Mouse (Mus musculus) ES-E14 (cell line): Measurements from ENCODE around the gene Mrgprd. TPM values are rescaled to one million over a fixed set of nuclear protein-coding genes. Genes with fewer than 3 reads are reported as not detected.

Experiments
- DNase-seq: peaks from one replicate; pipeline ENCODE4 v3.0.0-alpha.2; 2013; ENCODE audit warnings: low read depth, low spot score
- H3K27ac ChIP-seq: 2 replicates; pipeline ENCODE4 v1.5.1; 2012; ENCODE audit warnings: low read depth, mild to moderate bottlenecking, low read length, moderate library complexity, mixed read lengths; ENCODE audit not compliant: poor library complexity, insufficient read depth, severe bottlenecking
- H3K36me3 ChIP-seq: 2 replicates; pipeline ENCODE4 v1.6.1; 2012; ENCODE audit warnings: mild to moderate bottlenecking, low read length, moderate library complexity, mixed read lengths; ENCODE audit not compliant: control insufficient read depth, poor library complexity, insufficient read depth, severe bottlenecking
- H3K4me1 ChIP-seq, 2 experiments: fragments of 150-350 bp in 1 of 2; sonication (generic) in 1 of 2; 2 replicates each; pipeline ENCODE4 v1.6.1; 2012; ENCODE audit warnings: low read length in 2 of 2, mild to moderate bottlenecking in 1 of 2, mixed read lengths in 1 of 2; ENCODE audit not compliant: control insufficient read depth in 2 of 2, insufficient read depth in 2 of 2, poor library complexity in 1 of 2
- H3K4me3 ChIP-seq, 2 experiments: fragments of 150-350 bp in 1 of 2; sonication (generic) in 1 of 2; 2 replicates each; pipeline ENCODE4 v1.5.1; 2012; ENCODE audit warnings: low read length in 2 of 2, low read depth in 1 of 2, mild to moderate bottlenecking in 1 of 2, mixed read lengths in 1 of 2; ENCODE audit not compliant: insufficient read depth in 1 of 2, poor library complexity in 1 of 2, severe bottlenecking in 1 of 2
- H3K9ac ChIP-seq: 2 replicates; pipeline ENCODE4 v1.6.1; 2012; ENCODE audit warnings: low read depth, mild to moderate bottlenecking, low read length, mixed read lengths; ENCODE audit not compliant: poor library complexity, insufficient read depth, severe bottlenecking
- H3K9me3 ChIP-seq: fragments of 150-350 bp; sonication (generic); 2 replicates; pipeline ENCODE4 v1.6.1; 2012; ENCODE audit warnings: low read depth, mild to moderate bottlenecking, low read length; ENCODE audit not compliant: control insufficient read depth, insufficient read depth
- CHD2 ChIP-seq: IDR thresholded peaks from 2 replicates; pipeline ENCODE4 v1.6.1; 2014; ENCODE audit warnings: mild to moderate bottlenecking, low read depth, low read length, inconsistent platforms
- HCFC1 ChIP-seq: IDR thresholded peaks from 2 replicates; pipeline ENCODE4 v1.6.1; 2012; ENCODE audit warnings: low read length, inconsistent platforms, borderline replicate concordance; ENCODE audit not compliant: insufficient read depth
- MAFK ChIP-seq: IDR thresholded peaks from 2 replicates; pipeline ENCODE4 v1.6.1; 2014; ENCODE audit warnings: mild to moderate bottlenecking, low read depth, low read length, inconsistent platforms; ENCODE audit not compliant: insufficient read depth
- ZC3H11A ChIP-seq: IDR thresholded peaks from 2 replicates; pipeline ENCODE4 v1.6.1; 2012; ENCODE audit warnings: low read depth, mild to moderate bottlenecking, inconsistent platforms, low read length, borderline replicate concordance
- ZNF384 ChIP-seq: IDR thresholded peaks from 2 replicates; pipeline ENCODE4 v1.6.1; 2012; ENCODE audit warnings: low read depth, low read length, inconsistent platforms
- in situ Hi-C, 2 experiments: fragments of 600-800 bp; cut with MboI; formaldehyde crosslinking; loops; one replicate each; pipeline ENCODE4 v1.15.1; 2025; ENCODE audit warnings: low sequenced_read_pairs in 2 of 2, inconsistent platforms in 1 of 2; ENCODE audit not compliant: unreplicated experiment in 2 of 2
- total RNA-seq: library from RNA; depleted of rRNA; stranded (reverse); fragments of 300-350 nt; gene quantifications from 2 replicates; pipeline ENCODE4 v1.2.3, GENCODE M21; 2012

The Mrgprd gene
- total RNA-seq, 1 experiment, result 0.09 TPM

- Histone ChIP-seq H3K9ac (no peak overlapping the region), H3K4me1 (peaks cover 0 to 4% of the 10 kb centered on the region in 2 experiments; a peak in 1 of 4 replicates), H3K27ac (no peak overlapping the region), H3K36me3 (no peaks in the 10 kb centered on the region), H3K4me3 (no peak overlapping the region), H3K9me3 (no peaks in the 10 kb centered on the region)
- in situ Hi-C loops, result no loop called here
- DNase-seq, result no peak
- TF ChIP-seq MAFK (no peak), ZC3H11A (no peak), CHD2 (no peak), HCFC1 (no peak), ZNF384 (no peak)
These were observed 13.7 kb upstream of the Mrgprd start for GRCm38 (mm10) chr7:145301008-145301340.

- H3K4me3 ChIP-seq, result no peak overlapping the region
- H3K36me3 ChIP-seq, result no peaks in the 10 kb centered on the region
- no peaks in the 10 kb centered on the region for H3K9me3 ChIP-seq
- in situ Hi-C loops, result no loop called here
- peaks cover 0 to 4% of the 10 kb centered on the region in 2 experiments; a peak in 1 of 4 replicates for H3K4me1 ChIP-seq
- H3K27ac ChIP-seq, result no peak overlapping the region
- no peak overlapping the region for H3K9ac ChIP-seq
- TF ChIP-seq ZC3H11A (no peak), HCFC1 (no peak), CHD2 (no peak), ZNF384 (no peak), MAFK (no peak)
- no peak for DNase-seq
These were observed 13.2 kb upstream of the Mrgprd start for GRCm38 (mm10) chr7:145301341-145302005.

DNA sequence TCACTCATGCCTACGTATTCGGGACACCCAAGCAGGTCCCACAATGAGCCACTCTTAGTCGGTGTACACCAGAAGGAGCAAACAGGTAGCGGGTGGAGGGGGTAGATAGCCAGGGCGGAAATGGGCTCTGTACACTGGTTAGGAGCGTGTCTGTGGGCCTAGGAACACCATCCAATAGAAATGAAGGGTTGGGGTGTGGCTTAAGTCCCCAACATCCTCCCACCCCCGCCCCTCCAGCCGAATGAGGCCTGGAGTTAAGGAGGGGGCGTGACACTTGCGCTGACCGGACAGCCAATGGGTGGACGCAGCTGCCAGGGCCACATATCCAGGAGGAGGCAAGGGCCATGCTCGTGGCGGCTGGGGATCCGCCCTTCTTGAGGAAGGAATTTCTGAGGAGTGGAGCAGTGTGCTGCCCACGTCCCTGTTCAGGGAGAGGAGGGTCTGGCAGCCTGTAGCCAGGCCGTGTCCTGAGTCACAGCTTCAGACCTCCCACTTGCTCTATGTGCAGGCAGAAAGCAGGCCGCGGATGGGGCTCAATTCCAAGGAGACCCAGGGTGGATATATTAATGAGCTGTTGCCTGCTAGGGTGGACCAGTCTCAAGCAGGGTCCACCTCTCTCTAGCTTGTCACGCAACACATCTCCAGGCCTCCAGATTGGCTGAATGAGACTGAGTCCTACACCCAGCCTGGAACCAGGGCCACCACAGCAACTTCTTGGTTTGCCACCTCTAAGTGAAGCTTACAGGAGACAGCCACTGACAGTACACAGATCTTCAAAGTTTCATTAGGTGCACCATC lies 11.9 kb upstream of the Mrgprd start:
- Histone ChIP-seq H3K36me3 (no peaks in the 10 kb centered on the region), H3K27ac (no peak overlapping the region), H3K9me3 (no peaks in the 10 kb centered on the region), H3K9ac (peak overlapping the region; percentile 10; the same call in 1 of the 2 replicates), H3K4me3 (peak overlapping the region in 1 of 2 experiments; percentile 42; a peak in 2 of 4 replicates), H3K4me1 (peaks cover 0 to 4% of the 10 kb centered on the region in 2 experiments; a peak in 1 of 4 replicates)
- TF ChIP-seq CHD2, result no peak
- TF ChIP-seq ZC3H11A, result no peak
- TF ChIP-seq HCFC1, result no peak
- no peak for TF ChIP-seq MAFK
- TF ChIP-seq ZNF384, result no peak
- in situ Hi-C loops, result no loop called here
- DNase-seq, result peak; percentile 69

- DNase-seq, result no peak
- Histone ChIP-seq H3K9ac (no peak overlapping the region), H3K4me1 (peaks cover 0 to 4% of the 10 kb centered on the region in 2 experiments; a peak in 1 of 4 replicates), H3K36me3 (no peaks in the 10 kb centered on the region), H3K9me3 (no peaks in the 10 kb centered on the region), H3K4me3 (no peak overlapping the region), H3K27ac (no peak overlapping the region)
- TF ChIP-seq HCFC1 (no peak), CHD2 (no peak), MAFK (no peak)
- in situ Hi-C loops, result no loop called here
These were observed 10.5 kb upstream of the Mrgprd start for GRCm38 (mm10) chr7:145304153-145304552.
